Mouse (Mus musculus): ENCODE results near the gene Dennd6a.

DNA sequence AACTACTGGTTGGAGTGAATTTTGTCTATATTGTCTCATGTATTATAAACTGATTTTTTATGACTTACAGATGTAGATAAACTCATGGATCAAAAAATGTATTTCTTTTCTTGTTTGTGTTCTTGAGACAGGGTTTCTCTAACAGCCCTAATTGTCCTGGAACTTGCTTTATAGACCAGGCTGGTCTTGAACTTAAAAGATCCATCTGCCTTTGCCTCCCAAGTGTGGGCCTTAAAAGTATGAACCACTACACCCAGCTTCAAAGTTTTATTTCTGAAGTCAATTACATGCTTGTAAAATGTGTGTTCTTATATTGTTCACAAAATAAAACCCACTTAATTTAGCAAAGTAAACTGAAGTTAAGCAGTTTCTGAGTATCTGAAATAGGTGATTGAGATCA is 84.5 kb downstream of the Dennd6a start:
- TF ChIP-seq CTCF (IDR thresholded peaks at IDR 0.05; ENCODE audit: extremely low read depth, insufficient read depth, insufficient read length, insufficient replicate concordance) (no peak), POLR2A (IDR thresholded peaks at IDR 0.05; ENCODE audit: low read depth, low read length) (no peak)

Measured in spleen, adult 2 months (tissue).